Mouse (Mus musculus) urinary bladder, postnatal 4 days (tissue): ENCODE measurements at regions not wholly inside any gene's neighbourhood (a gene's known extent, or its start where the extent isn't known, plus 50 kb on each side); places are given as distances from the start of the nearest gene placed in this dataset.

ENCODE experiments used
- DNase-seq, 2 experiments: peaks; one replicate each; pipeline ENCODE4 v3.0.0; 2021 to 2022; ENCODE audit warnings: low spot score in 2 of 2

DNA sequence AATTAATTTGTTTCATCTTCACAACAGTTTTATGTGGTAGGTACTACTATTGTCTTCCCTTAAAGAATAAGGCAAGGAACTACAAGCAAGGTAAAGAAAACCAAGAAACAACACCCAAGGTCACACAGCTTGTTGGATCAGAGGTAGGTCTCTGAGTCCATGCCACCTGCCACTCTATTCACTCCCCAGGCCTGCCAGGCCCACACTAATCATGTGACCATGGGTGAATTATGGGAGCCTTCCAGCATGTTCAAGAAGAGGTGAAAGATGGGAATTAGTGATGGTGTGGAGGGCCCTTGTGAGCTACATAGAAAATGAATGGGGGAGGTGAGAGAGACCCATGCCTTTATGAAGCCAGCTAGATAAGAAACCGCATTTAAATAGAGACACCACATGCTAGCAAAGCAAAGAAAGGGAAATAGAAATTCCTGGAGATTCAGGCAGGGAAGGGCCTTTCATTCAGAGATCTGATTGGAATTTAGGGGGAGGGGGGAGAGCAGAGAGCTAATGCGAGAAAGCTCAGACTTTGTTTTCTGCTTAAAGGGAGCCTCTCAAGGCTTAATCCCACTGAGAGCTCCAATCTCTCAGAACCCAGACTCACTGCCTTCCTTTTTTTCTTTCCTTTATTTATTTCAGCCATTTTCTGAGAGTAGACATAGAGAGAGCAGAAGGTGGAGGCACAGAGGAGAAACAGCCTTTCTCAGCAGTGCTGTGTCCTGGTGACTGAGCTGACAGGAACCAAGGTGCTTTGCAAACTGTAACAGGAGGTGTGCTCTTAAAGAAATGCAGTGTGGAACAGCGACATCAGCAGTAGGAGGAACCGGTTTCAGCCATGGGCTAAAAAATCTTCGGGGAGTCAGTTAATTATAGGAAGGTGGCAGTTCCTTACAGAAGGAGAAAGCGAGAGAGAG is 160.0 kb downstream of the Spata19 start:
- no peak for DNase-seq

DNA sequence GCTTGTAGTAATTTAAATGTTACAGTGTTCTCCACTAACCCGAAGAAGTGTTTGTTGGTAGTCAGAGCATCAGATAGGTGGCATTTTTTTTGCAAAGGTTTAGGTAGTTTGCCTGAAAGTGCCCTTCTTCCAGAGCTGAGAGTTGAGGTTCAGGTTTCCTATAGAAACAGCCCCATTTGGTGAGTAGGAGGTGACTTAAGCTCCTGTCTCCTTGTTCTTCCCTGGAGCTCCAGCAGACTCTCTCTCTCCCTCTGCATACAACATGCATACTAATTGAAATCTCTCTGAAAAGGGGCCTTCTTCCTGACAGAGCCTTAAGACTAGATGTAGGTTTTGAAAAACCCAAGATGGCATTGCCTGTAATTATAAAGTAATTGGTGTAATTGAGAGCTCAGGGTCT is 161.3 kb downstream of the Spata19 start:
- no peak for DNase-seq

DNA sequence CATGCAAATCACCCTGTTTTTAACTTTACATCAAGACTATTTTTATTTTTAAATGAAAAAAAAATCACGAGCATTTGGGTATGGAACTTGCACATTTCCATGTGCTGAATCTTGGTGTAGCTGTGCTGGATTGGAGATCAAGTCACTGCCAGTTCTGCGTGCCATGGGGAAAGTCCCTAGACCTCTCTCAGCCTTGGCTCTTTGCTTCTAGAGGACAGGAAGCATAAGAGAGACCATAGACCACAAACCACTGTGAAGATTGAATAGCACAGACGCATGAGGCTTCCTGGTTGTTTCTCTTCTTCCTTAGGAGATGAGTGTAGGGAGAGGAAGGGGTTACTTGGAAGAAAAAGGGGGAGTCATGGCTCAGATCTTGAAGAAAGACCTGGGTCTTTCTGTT is 161.7 kb downstream of the Spata19 start:
- DNase-seq: no peak

- no peak for DNase-seq
Observed at GRCm38 (mm10) chr9:27568372-27569053, 171.9 kb downstream of the Spata19 start.

GRCm38 (mm10) chr9:27569054-27569387 is 172.4 kb downstream of the Spata19 start:
- DNase-seq: no peak

DNA sequence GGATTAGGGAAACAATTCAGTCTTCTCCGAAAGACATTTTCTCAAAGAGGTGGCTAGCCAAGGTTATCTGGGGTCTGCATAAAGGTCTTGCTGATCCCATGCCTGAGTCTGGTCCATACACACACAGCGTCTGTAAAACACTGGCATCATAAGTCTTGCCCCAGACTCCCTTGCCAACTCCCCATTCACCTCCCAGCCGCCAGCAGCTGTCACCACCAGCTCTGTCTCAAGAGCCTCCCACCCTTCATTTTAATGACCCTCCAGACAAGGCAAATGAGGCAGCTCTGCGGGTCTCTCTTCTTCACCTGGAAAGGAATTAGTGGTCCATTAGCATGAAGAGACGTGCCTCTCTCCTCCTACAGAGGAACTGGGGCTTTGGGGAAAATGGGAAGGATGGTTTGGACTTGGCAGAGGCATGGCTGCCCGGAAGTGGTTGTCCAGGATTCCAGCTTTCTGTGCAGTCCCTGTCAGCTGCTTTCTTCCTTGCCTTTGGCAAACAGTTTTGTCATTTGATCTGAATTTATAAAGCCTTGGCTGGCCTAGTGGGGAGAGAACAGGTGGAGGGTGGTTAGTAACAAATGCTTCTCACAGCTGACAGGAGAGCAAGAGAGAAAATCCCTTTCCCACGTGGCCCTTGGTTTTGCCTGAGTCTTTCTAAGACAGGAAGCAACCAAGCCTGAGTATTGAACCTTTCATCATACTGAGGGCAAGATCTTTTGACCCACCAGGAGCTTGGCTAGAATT is 173.3 kb upstream of the Opcml start:
- DNase-seq: no peak

- DNase-seq: no peak
Observed at GRCm38 (mm10) chr9:27634901-27635300, 155.7 kb upstream of the Opcml start.

DNA sequence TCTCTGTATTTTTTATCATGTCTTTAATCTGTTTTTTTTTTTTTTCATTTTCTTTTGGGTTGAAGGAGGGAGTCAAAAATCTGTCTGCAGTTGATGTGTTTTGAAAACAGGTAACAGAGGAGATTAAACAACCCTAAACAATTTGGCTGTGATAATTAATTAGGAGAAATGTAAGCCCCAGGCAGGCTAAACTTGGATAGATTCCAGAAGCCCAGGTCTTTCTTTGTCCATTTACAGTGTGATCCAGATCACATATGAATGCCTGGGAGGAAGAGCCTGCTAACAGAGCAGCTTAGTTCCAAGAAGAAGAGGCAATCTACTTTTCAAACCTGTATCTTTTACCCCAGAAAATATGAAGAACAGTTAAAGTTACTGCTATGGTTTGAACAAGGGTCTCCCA is 150.0 kb upstream of the Opcml start:
- DNase-seq: no peak

GRCm38 (mm10) chr9:27643312-27643711 is 147.3 kb upstream of the Opcml start:
- no peak for DNase-seq

DNA sequence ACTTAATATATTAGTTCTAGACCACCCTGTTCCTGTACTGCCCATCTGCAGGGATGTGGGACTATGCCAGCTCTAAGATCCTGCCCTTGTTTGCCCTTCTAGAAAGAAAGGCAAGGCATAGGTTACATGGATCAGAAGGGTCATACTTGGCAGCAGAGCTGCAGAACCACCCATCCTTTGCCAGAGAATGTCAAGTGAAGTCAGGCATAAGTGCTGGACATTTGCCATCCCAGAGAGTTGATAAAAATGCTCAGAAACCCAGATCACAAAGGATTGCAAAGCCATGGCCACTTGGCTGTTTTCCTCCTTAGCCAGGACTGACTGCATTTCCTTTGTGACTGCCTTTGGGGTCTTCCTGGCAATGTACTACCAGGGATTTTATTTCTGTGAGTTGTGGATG is 146.7 kb upstream of the Opcml start:
- DNase-seq: no peak

GRCm38 (mm10) chr9:27645435-27645834 is 145.1 kb upstream of the Opcml start:
- no peak for DNase-seq

DNA sequence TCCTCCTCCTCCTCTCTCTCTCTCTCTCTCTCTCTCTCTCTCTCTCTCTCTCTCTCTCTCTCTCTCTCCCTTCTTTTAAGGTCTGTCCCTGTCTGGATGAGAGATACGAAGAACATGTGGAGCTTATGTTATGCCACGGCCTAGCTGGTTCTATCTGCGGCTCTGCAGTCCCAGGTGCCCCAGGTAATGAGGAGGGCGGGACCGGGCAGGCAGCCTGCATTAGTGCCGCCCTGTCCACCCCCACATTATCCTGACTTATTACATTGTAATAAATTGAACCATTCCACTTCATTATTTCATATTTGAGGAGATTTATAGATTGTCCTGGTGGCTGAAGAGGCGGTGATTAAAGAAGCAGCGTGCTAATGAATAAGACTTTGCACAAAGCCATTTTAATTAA is 144.5 kb upstream of the Opcml start:
- DNase-seq: no peak

DNA sequence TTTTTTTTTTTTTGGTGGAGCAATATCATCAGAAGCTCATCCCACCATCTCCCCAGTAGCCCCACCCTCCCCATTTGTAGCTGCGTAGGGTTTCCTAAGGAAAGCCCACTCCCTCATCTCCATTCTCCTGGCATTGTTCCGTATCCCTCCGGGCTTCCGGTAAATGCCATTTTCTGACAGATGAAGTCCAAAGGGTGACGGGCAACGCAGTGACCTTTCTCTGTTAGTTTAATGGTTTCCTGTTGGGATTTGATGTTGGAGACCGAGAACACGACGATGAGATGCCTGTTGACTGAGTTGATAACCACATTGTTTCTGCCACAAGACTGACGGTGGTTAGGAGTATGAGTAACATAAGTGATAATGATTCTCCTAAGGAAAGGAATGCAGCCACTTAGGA is 143.6 kb upstream of the Opcml start:
- DNase-seq: no peak

- no peak for DNase-seq
Observed at GRCm38 (mm10) chr9:27658001-27658400, 132.6 kb upstream of the Opcml start.

GRCm38 (mm10) chr9:27661431-27662300 is 128.9 kb upstream of the Opcml start:
- no peak for DNase-seq

DNA sequence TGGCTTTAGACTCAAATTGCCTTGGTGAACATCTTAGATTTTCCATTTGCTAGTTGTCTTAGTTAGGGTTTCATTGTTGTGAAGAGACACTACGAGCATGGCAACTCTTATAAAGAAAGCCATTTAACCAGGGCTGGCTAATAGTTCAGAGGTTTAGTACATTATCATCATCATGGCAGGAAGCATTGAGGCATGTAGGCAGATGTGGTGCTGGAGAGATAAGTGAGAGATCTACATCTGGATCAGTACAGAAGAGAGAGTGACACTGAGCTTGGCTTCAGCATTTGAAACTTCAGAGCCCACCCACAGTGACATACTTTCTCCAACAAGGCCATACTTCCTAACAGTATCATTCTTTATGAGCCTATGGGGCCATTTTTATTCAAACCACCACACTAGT is 127.3 kb upstream of the Opcml start:
- DNase-seq: no peak

GRCm38 (mm10) chr9:27665659-27666058 is 124.9 kb upstream of the Opcml start:
- no peak for DNase-seq

- no peak for DNase-seq
Observed at GRCm38 (mm10) chr9:27670032-27670740, 120.4 kb upstream of the Opcml start.

GRCm38 (mm10) chr9:27685325-27685724 is 105.2 kb upstream of the Opcml start:
- no peak for DNase-seq

DNA sequence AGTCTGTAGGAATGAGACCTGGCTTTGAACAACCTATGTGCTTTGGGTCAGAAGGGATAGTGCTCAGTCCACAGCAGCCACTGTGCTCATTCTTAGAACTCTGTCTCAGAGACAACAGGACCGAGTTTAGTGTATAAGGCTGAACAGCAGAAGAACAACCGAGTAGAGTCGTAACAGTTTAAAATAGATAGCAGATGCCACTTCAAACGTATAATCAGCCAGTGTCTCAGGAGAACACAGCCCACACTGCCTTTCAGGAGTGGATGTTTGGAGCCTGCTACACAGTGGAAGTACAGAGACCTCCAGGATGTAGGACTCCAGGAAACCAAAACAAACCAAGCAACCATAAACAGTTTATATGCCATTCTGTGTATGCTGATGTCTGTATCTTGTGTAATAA is 99.0 kb upstream of the Opcml start:
- no peak for DNase-seq

- DNase-seq: no peak
Observed at GRCm38 (mm10) chr9:27692751-27693150, 97.8 kb upstream of the Opcml start.
